Mouse (Mus musculus) G1E (cell line): ENCODE measurements around the gene Nol3. TPM values are rescaled to one million over a fixed set of nuclear protein-coding genes. Genes with fewer than 3 reads are reported as not detected.
"Not testable (repeated sequence)": the region's sequence is repeated elsewhere in the genome, so short reads cannot be mapped to it uniquely, and the experiment has no call there.

Experiments
- ATAC-seq: 2 replicates; pipeline ENCODE4 v1.8.0; 2016; ENCODE audit warnings: mild to moderate bottlenecking; ENCODE audit not compliant: insufficient number of reproducible peaks, poor library complexity, low FRiP score, severe bottlenecking; ENCODE audit errors: extremely low read depth
- DNase-seq: peaks from one replicate; pipeline ENCODE4 v3.0.0; 2012; ENCODE audit warnings: low spot score
- H3K27me3 ChIP-seq: 2 replicates; pipeline ENCODE4 v1.6.1; 2012; ENCODE audit warnings: mild to moderate bottlenecking, low read length, inconsistent platforms; ENCODE audit not compliant: insufficient read depth
- H3K36me3 ChIP-seq: replicated peaks from 2 replicates; pipeline ENCODE3; 2012; ENCODE audit warnings: mild to moderate bottlenecking, inconsistent platforms
- H3K4me1 ChIP-seq: 2 replicates; pipeline ENCODE4 v1.6.1; 2012; ENCODE audit warnings: low read depth, low read length, inconsistent platforms, mixed read lengths; ENCODE audit not compliant: insufficient read depth
- H3K4me3 ChIP-seq: 2 replicates; pipeline ENCODE4 v1.5.1; 2012; ENCODE audit warnings: low read depth, mild to moderate bottlenecking, inconsistent platforms, low read length, moderate library complexity, mixed read lengths
- H3K9me3 ChIP-seq: replicated peaks from 2 replicates; pipeline ENCODE4 v1.6.1; 2012; ENCODE audit warnings: inconsistent platforms
- CTCF ChIP-seq: IDR thresholded peaks from 2 replicates; pipeline ENCODE4 v1.5.1; 2012; ENCODE audit warnings: low read depth, low read length, inconsistent platforms, mixed read lengths
- GATA1 ChIP-seq: IDR thresholded peaks from 2 replicates; pipeline ENCODE4 v1.6.1; 2012; ENCODE audit warnings: borderline replicate concordance, low read length, inconsistent platforms, mixed read lengths
- GATA2 ChIP-seq: IDR thresholded peaks from 2 replicates; pipeline ENCODE4 v1.6.1; 2012; ENCODE audit warnings: low read depth, low read length, inconsistent platforms, borderline replicate concordance
- POLR2AphosphoS5 ChIP-seq: IDR thresholded peaks from 2 replicates; pipeline ENCODE4 v1.6.1; 2012; ENCODE audit warnings: low read depth, low read length, inconsistent platforms; ENCODE audit not compliant: insufficient replicate concordance
- TAL1 ChIP-seq: conservative IDR thresholded peaks from 2 replicates; pipeline ENCODE4 v1.6.1; 2012; ENCODE audit warnings: low read depth, low read length, inconsistent platforms, mixed read lengths
- polyA plus RNA-seq: library from polyadenylated mRNA; stranded (reverse); fragments of >175 nt; gene quantifications from 2 replicates; pipeline ENCODE4 v1.2.3, GENCODE M21; 2012
- total RNA-seq, 2 experiments: library from RNA; stranded (forward) in 1 of 2; stranded (reverse) in 1 of 2; fragments of 200-1000 nt in 1 of 2; fragments of >200 nt in 1 of 2; fragmentation: Nextera tagmentation in 1 of 2; gene quantifications; 2 replicates each; pipeline ENCODE4 v1.2.3; 2014 to 2017

Gene Nol3
- 0.39 and 0.60 TPM in 2 replicates for total RNA-seq (2014; fragmentation: Nextera tagmentation)
- 0.41 and 0.49 TPM in 2 replicates for total RNA-seq (2017)
- polyA plus RNA-seq, result 0.60 and 0.77 TPM in 2 replicates

DNA sequence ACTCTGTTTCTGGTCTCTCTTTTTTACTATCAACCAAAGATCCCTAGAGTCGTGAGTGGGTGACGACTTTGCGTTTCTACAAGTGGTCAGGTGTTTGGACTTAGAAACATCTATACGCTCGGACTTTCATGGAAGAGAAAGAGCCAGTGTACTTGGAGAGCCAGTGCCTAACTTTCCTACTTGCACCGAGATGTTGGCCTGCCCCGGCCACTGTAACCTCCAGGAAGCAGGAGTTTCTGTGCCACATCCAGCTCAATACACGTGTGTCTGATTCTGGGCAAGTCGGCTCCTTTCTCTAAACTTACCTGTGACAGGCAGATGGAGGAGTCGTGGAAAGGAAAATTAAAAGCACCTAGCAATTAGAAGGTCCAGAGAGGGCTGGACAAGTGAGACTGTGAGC lies at the start of gene Nol3:
Gene Nol3, plus strand, starts transcription at position 301 of the 400 bp plus-strand sequence.
- peak within 1 kb of the TSS; percentile 71 for H3K4me3 ChIP-seq
- no peak for TF ChIP-seq TAL1
- no peak for TF ChIP-seq GATA2
- TF ChIP-seq POLR2AphosphoS5, result no peak
- TF ChIP-seq CTCF, result no peak
- TF ChIP-seq GATA1, result no peak
- H3K27me3 ChIP-seq, result peaks cover 46% of the 10 kb centered on the region
- DNase-seq (no peak), ATAC-seq (no peak)
- peaks cover 19% of the 10 kb centered on the region for H3K36me3 ChIP-seq
- H3K9me3 ChIP-seq, result no peaks in the 10 kb centered on the region; the same call in 1 of the 2 replicates
- peaks cover 53% of the 10 kb centered on the region for H3K4me1 ChIP-seq

DNA sequence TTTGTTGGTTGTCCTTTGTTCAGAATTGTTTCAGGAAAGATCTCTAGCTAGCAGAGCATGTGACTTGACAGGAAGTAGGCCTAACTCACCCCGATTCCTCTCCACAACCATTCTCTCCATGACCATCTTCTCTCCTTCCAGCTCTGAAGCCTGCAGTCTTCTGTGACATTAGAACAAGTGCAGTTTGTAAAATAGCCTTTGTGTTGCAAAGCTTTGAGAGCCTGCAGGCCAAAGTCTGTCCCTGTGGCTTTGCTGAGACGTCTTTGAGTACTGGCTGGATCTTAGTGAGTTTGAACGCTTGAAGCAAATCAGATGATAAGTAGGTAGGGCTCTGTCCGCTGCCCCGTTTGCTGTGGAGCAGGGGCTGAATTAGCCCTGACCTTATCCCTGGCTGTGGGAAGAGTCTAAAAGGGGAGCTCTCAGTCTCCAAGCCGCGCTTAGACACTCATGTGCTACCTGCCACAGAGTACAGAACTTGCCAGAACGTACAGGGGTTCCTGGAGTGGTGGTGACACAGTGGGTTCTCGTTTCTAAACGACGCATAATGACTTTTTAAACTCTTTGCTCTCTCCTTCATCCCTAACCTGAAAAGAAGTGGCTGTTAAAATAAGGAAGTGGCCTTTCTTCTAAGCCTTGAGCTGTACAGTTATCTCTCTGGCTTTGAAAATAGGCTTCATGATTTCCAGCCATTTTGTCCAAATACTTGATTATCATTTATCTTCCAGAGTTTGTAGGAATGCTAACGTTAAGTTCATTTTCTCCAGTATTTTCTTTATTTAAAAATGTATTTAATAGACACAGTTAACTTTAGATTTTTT lies 44.2 kb upstream of the Nol3 start:
- peaks cover 36% of the 10 kb centered on the region for H3K4me1 ChIP-seq
- H3K36me3 ChIP-seq, result peaks cover 83% of the 10 kb centered on the region
- DNase-seq (no peak), ATAC-seq (no peak)
- no peak overlapping the region for H3K4me3 ChIP-seq
- no peaks in the 10 kb centered on the region for H3K9me3 ChIP-seq
- no peak for TF ChIP-seq GATA2
- no peak for TF ChIP-seq TAL1
- TF ChIP-seq GATA1, result no peak
- no peak for TF ChIP-seq POLR2AphosphoS5
- no peak for TF ChIP-seq CTCF
- no peaks in the 10 kb centered on the region for H3K27me3 ChIP-seq

DNA sequence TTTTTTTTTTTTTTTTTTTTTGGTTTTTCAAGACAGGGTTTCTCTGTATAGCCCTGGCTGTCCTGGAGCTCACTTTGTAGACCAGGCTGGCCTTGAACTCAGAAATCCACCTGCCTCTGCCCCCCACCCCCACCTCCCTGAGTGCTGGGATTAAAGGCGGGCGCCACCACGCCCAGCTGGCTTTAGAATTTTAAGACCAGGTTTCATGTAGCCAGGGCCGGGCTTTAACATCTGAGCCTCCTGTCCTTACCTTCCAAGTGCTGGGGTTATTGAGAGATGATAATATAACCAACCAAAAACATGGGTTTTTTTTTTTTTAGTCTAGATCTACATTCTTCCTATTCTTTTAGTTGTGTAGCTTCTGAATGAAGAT lies 43.6 kb upstream of the Nol3 start:
- H3K4me1 ChIP-seq, result peaks cover 36% of the 10 kb centered on the region
- ATAC-seq, result not testable (repeated sequence)
- H3K36me3 ChIP-seq, result peaks cover 83% of the 10 kb centered on the region

DNA sequence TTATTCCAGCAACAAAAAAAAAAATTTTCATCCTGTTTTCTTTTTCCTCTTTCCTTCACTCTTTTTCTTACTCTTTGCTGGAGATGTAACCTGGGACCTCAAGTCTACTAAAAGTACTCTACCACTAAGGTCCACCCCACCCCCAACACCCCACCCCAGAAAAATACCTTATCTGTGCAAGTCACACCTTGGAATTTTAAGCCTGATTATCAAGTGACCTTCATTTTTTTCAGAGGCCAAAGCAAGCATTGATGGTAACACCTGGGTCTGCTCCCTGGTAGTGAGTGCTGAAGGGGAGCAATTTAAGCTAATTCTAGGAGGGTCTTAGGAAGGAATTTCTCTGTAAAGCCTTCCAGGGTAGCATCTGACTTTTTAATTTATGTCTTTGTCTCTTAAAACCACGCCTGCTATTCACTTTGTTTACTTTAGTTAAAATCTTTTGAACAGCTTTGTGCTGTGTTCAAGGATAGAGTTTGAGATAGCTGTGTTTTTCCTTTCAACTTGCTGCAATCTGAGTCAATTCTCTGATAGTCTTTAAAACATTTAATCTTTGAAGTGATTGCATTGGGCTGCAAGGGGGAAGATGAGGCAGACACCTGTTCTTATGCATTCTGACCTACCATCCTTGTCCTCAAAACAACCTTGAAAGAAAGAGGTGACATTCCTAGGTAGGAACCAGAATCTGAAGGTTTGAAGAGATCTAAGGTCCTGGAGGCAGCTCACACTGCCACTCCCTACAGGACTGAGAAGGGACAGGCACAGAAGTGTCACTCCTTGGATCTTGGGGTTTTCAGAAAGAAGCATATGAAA lies 42.6 kb upstream of the Nol3 start:
- H3K36me3 ChIP-seq, result peaks cover 82% of the 10 kb centered on the region
- no peak for TF ChIP-seq CTCF
- TF ChIP-seq GATA2, result no peak
- TF ChIP-seq POLR2AphosphoS5, result no peak
- no peaks in the 10 kb centered on the region for H3K27me3 ChIP-seq
- no peaks in the 10 kb centered on the region for H3K9me3 ChIP-seq
- H3K4me3 ChIP-seq, result no peak overlapping the region
- ATAC-seq, result no peak
- no peak for DNase-seq
- peaks cover 38% of the 10 kb centered on the region for H3K4me1 ChIP-seq

More for the DNA sequence above, 43.6 kb upstream of the Nol3 start:
- DNase-seq, H3K9me3 ChIP-seq, H3K27me3 ChIP-seq, H3K4me3 ChIP-seq: not testable (repeated sequence)

DNA sequence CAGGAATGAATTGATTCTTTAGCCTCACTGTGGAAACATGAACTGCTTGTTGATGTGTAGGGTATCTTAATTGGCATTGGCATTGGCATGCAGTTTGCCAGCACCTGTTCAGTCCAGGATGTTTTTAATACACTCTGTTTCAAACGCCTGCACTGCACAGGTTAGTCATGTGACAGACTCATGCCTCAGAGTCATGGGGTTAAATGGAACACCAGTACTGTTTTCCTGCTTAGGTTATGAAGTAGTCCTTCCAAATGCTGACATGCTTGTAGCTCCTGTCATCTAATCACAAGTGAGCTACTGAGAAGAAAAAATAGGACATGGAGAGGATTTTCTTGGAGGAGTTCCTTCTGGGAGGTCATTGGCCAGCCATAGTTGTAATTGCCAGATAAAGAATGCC lies 40.7 kb upstream of the Nol3 start:
- DNase-seq, result no peak
- TF ChIP-seq TAL1 (no peak), CTCF (no peak), GATA1 (no peak), POLR2AphosphoS5 (no peak), GATA2 (no peak)
- Histone ChIP-seq H3K4me1 (peaks cover 34% of the 10 kb centered on the region), H3K36me3 (peaks cover 83% of the 10 kb centered on the region), H3K4me3 (no peak overlapping the region), H3K27me3 (no peaks in the 10 kb centered on the region), H3K9me3 (no peaks in the 10 kb centered on the region)
- ATAC-seq, result no peak

DNA sequence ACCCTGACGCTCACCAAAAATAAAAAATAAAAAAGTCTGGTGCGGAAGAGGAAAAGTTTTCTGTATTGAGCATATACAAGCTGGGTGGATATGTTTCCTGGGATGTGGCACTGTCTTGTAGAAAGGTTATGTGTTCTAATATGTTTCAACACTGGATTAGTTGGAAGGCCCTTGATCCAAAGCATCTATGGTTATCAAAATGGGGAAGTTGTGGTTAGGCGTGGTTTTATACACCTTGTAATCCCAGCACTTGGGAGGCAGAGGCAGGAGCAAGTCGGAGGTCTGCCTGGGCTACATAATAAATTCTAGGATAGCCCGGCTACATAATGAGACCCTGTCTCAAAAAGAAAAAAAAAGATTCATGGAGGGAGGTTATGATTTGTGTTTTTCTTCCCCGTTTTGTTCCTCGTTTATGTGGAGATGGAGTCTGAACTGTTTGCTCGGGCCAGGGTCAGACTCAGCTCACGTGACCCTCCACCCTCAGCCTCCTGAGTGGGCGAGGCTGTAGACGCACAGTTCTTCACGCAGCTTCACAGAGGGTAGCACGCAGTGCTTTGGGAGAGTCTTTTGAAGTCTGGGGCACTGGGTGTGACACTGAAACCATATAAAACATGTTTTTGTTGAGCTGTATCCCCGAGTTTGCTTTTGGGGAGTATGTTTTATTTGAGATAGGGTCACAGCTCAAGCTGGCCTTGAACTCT lies 38.3 kb upstream of the Nol3 start:
- H3K36me3 ChIP-seq, result peaks cover 87% of the 10 kb centered on the region
- no peak; the same call in 1 of the 2 replicates for ATAC-seq
- DNase-seq, result no peak
- H3K9me3 ChIP-seq, result no peaks in the 10 kb centered on the region
- no peak for TF ChIP-seq GATA2
- TF ChIP-seq POLR2AphosphoS5, result no peak
- TF ChIP-seq CTCF, result no peak
- no peak for TF ChIP-seq TAL1
- no peak for TF ChIP-seq GATA1
- H3K4me3 ChIP-seq, result no peak overlapping the region; the same call in 1 of the 2 replicates
- H3K27me3 ChIP-seq, result no peaks in the 10 kb centered on the region
- peaks cover 21% of the 10 kb centered on the region for H3K4me1 ChIP-seq
